Mouse (Mus musculus): Measurements from ENCODE around the gene Plekhs1.

Plekhs1 gene

DNA sequence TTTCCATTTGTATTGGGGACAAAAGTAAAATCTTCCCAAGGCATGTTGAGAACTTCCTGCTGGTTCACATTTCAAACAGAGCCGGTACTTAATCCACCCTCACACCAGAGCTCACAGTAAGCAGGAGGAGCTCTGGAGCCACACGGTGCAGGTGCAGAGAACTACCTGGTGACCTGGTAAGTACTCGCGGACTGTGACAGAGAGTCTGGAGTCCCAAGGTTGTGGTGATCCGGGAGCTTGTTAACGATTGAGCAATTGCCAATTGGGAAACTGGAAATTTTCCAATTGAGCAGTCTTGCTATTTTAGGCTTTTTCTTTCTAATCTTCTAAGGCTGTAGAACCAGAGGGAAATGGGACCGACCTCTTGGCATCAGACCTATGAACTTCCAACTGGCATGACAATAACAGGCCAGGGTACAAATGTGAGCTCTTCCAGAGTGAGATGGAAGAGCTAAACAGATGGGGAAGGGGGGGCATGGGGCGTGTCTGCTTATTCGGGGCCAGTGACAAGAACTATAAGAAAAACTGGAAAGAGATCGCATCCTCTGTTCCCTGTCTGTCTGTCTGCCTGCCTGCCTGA lies at the start of gene Plekhs1:
Plekhs1 (plus strand) TSS at position 119 of the 580 bp plus-strand sequence.
- no peak for DNase-seq (ENCODE audit: low read depth, low spot score)

- DNase-seq (ENCODE audit: low read depth, low spot score), result no peak
These were observed 43.0 kb upstream of the Plekhs1 start for GRCm38 (mm10) chr19:56418404-56418803.

- DNase-seq (ENCODE audit: low read depth, low spot score), result no peak
These were observed 42.0 kb upstream of the Plekhs1 start for GRCm38 (mm10) chr19:56419452-56419851.

GRCm38 (mm10) chr19:56420345-56420744 lies 41.1 kb upstream of the Plekhs1 start:
- DNase-seq (ENCODE audit: low read depth, low spot score), result no peak

DNA sequence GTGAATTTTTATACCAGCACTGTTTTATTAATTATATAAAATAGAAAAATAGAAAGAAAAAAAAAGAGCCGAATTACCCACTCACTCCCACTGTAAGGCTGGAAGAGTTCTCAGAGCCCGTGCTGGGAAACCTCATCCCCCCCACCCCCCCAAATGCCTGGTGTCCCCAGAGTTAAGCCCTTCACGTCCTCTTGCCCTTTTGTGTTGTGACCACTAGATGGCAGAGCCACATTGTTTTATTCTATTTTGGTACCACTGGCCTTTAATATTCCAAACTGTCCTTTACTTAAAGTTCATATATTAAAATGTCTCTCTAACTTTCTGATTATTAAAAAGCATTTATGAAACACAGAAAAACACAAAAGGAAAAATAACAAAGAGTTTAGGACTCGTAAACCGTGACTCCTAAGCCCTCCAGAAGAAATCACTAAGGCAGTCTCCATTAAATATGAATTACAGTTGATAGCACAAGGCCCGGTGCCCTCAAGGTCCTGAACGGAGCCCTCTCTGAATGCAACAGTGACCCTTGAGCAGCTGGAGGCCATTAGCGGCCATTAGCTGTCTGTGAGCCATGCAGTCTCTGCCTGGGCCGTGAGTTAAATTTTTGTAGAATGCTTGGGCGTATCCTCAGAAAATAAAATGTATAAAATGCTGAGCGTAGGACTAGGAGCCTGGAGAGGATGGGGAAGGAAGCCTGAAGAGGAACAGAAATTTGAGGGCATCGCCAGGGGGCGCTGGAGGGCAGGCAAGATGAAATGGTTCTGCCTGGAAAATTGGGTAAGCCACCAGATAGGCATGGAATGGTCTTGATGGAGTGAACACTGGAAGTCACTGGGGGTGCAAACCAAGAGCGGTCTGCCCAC lies 38.7 kb upstream of the Plekhs1 start:
- peak; percentile 84 for DNase-seq (ENCODE audit: low read depth, low spot score)

GRCm38 (mm10) chr19:56423370-56423769 lies 38.1 kb upstream of the Plekhs1 start:
- no peak for DNase-seq (ENCODE audit: low read depth, low spot score)

DNA sequence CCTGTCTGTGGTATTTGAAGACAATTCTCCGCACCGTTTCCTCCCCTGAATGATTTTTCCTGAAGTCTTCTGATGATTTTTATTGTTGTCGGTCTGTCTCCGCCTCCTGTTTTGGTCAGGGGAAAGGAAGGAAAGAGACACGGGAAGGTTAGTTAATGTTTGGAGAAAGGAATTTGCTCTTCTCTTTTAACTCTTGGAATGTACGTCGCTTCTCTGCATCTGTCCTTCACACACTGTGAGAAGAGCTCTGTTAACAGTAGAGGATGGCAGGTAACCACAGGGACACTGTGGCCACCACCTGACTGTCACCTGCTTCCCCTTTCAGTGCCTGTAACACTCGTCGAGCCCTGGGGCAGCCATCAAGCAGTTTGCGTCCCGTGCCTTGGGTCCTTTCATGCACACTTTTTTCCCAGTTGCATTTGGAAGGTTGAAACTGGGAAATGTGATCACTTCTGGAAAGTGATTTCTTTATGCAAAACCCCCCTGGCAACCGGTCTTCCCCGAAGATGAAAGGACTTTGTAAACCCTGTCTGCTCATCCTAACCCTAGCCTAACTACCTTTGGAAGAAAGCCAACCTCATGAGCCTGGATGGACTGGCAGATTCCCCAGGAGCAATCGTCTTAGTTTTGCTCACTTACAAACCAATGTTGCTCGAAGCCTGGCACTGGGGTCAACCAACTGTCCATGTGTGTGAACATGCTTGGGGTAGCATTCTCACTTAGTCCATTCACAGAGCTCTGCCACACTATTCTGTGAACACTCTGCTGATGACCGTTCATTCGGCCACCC lies 36.6 kb upstream of the Plekhs1 start:
- DNase-seq (ENCODE audit: low read depth, low spot score), result no peak

DNA sequence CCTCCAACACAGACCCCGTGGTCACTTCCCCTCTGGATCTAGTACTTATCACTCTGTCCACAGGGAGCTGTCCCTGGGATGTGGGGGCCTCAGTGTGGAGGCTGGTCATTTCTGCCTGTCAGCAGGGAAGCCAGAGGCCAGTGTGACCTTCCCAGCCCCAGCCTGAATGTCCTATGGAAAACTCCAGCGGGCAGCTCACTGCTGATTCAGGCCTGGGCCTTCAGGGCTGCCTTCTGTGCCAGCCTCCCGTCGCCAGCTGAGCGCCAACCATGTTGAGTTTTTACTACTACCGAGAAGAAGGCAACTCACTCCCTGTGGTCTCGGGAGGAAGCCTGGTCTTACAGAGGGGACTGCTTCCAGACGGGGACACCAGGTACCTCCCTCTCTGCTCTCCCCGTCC lies 35.9 kb upstream of the Plekhs1 start:
- DNase-seq (ENCODE audit: low read depth, low spot score), result no peak

GRCm38 (mm10) chr19:56430369-56430768 lies 31.1 kb upstream of the Plekhs1 start:
- peak; percentile 28 for DNase-seq (ENCODE audit: low read depth, low spot score)

DNA sequence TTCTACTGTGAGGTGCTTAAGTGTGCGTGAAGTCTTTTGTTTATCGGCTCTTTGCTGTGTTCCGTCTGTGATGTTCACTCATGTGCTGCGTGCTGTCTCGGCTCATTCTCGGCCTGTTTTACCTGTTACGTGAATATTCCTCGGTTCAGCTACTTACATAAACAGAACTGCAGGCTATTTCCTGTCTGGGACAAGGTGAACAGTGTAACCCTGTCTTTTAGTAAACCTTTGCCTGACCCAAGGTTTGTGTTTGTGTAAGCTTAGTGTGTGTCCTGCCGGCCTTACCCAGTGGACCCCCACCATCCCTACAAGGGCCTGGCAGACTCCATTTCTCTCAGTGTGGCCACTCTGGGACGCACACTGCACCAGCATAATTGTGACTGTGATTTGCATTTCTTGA lies 28.7 kb upstream of the Plekhs1 start:
- no peak for DNase-seq (ENCODE audit: low read depth, low spot score)

DNA sequence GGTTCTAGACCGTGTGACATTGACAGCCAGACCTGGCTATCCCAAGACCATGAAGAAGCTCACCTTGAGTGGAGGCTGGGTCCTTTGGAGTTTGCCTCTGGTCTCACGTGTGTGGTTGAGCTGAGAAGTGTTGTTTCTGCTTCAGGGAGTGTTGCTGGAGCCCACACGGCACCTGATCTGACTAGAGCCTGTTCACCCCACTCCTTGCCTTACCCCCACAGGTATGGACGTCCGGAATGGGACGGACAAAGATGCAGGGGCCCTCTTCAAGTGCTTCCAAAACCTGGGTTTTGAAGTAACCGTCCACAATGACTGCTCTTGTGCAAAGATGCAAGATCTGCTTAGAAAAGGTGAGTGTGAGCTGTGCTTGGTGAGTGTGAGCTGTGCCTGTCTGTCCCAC lies 27.9 kb upstream of the Plekhs1 start:
- no peak for DNase-seq (ENCODE audit: low read depth, low spot score)

DNA sequence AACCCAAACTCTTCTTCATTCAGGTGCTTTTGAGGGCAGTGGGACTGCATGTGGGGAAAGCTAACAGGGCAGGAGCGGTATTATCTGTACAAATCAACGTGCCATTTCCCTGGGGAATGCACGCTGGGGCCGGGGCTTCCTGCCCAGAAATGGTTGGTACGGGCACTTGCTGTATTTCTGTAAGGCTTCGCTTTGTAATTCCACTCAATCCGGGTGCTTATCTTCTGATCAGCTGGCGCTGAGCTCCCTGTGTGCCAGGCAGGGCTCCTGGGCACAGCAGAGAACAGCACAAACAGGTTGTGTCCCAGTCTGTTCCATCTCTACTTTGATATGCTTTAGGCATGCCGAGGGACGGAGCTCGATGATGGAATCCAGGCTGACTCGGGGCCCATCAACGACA lies 25.1 kb upstream of the Plekhs1 start:
- no peak for DNase-seq (ENCODE audit: low read depth, low spot score)

DNA sequence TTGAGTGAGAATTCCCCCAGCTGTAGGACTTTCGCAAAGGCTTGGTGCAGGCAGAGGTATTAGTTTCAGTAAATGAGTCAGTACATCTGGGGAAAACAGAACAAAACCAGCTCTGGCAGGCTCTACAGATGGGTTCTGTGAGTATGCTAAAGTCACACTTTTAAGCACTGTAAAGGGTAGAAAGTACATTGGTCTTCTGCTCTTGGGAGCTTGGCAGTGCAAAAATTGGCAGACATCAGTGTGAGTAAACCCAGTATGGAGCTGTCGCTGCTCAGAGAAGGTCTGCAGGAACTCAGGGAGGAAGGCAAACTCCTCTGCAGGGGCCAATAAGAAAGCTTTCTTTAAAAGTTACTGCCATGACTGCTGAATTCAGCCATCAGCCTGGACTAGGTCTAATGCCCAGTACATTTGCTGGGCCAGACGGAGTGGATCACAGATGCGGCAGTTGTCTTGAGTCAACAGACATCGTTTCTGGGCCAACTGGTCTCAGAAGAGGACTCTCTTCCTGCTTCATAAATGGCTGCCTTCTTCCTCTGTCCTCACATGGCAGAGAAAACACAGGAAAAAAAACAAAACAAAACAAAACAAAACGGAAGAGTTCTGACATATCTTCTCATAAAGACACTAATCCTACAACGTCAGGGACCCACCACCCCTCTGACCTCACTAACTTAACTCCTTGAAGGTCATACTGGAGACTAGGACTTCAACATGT lies 22.9 kb upstream of the Plekhs1 start:
- DNase-seq (ENCODE audit: low read depth, low spot score), result no peak

DNA sequence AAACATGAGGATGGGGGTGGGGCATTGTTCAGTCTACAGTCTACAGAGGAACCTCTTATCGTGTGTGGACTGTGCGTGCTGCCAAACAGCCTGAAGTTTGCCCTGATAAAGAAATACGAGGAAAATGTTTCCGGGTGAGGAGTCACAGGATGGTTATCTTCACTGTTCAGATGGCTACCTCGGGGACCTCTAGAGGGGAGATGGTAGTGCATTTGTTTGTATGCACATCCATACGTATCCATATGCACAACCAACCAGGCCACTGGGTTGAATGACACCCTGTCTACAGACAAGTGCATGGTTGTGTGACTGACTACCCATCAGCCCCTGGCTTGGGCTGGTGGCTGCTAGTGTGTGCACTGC lies 22.4 kb upstream of the Plekhs1 start:
- no peak for DNase-seq (ENCODE audit: low read depth, low spot score)

- no peak for DNase-seq (ENCODE audit: low read depth, low spot score)
These were observed 18.0 kb upstream of the Plekhs1 start for GRCm38 (mm10) chr19:56443445-56443844.

DNA sequence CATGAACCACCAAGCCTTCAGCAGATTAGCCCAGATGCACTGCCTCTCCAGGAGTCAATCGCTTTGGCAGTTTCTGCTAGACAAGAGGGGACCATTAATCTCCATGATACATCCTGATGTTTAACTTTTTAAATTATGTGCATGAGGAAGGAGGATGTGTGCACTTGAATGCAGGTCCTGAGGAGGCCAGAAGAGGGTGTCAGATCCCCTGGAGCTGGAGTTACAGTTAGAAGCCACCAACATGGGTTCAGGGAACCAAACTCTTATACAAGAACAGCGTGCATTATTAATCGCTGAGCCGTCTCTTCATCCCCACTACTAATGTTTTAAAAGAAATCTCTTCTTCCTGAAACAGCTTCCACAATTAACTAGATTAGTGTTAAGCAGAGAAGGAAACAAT lies 12.7 kb upstream of the Plekhs1 start:
- no peak for DNase-seq (ENCODE audit: low read depth, low spot score)

GRCm38 (mm10) chr19:56449537-56449936 lies 11.9 kb upstream of the Plekhs1 start:
- no peak for DNase-seq (ENCODE audit: low read depth, low spot score)

DNA sequence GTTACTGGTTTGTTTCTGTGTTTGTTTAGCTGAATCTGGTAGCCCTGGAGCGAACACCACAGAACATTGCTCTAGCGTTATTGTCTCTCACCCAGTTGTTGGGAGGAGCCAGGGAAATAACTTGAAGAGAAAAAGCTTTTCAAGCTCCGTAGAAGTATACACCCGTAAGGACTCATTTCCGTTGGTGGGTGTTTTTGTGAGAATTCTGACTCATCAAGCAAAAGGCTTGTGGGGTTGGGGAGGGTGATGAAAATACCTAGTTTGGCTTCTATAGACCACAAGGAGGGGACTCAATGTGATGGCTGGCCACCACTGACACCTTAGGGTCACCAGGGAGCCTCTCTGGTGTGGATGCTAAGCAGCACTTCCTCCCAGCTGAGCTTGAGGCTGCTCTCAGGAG lies 10.5 kb upstream of the Plekhs1 start:
- DNase-seq (ENCODE audit: low read depth, low spot score), result no peak

DNA sequence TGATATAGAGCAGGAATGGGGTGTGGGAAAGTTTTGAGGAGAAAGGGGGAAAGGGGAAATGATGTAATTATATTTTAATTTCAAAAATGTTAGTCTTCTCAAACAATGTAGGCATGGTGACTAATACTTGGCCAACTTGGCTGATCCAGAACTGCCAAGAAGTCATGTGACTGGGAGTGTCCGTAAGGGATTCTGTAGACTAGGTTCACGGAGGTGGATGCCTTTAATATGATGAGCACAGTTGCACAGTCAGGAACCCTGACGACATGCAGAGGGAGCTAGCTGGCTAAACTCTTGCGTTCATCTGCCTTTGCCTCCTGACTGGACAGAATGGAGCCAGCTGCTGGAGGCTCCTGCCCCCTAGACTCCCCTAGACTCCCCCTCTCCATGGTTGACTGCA lies 9.6 kb upstream of the Plekhs1 start:
- no peak for DNase-seq (ENCODE audit: low read depth, low spot score)

- no peak for DNase-seq (ENCODE audit: low read depth, low spot score)
These were observed 9.0 kb upstream of the Plekhs1 start for GRCm38 (mm10) chr19:56452421-56452820.

DNA sequence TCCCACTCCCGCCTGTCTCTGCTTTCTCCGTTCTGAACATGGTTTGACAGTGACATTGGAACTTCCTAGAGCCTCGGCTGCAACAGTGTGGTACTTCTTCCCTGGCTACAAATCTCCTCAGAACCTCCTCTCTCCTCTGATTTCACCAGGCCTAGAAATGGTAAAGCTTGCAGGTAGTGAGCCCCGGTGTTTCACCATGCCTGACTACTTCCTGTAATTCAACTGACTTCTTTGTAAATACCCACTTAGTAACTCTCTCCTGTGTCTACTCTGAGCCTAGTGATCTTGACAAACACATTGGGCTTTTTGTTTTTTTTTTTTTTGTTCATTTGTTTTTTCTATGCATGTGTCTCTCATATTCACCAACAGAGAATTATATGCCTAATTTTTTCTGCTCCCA lies 6.6 kb upstream of the Plekhs1 start:
- no peak for DNase-seq (ENCODE audit: low read depth, low spot score)

DNA sequence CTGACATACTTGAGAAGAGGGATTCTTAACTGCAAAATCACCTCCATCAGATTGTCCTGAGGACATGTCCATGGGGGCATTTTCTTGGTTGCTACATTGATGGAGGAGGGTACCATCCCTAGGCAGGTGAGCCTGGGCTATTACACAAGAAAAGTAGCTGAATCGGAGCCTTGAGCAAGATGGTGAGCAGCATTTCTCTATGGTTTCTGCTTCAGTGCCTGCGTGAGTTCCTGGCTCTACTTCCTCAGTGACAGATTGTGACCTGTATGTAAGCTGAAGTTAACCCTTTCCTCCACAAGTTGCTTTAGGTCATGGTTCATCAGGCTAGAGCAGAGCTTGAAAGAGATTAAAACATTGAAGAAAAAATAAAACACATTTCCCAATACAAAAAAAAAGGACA lies 6.1 kb upstream of the Plekhs1 start:
- DNase-seq (ENCODE audit: low read depth, low spot score), result no peak
